Mouse (Mus musculus) ES-E14 (cell line): ENCODE data around the gene Rap1gap2.

Source experiments
- CHD2 ChIP-seq: IDR thresholded peaks from 2 replicates; pipeline ENCODE4 v1.6.1; 2014; ENCODE audit warnings: mild to moderate bottlenecking, low read depth, low read length, inconsistent platforms
- MAFK ChIP-seq: IDR thresholded peaks from 2 replicates; pipeline ENCODE4 v1.6.1; 2014; ENCODE audit warnings: mild to moderate bottlenecking, low read depth, low read length, inconsistent platforms; ENCODE audit not compliant: insufficient read depth
- ZNF384 ChIP-seq: IDR thresholded peaks from 2 replicates; pipeline ENCODE4 v1.6.1; 2012; ENCODE audit warnings: low read depth, low read length, inconsistent platforms

DNA sequence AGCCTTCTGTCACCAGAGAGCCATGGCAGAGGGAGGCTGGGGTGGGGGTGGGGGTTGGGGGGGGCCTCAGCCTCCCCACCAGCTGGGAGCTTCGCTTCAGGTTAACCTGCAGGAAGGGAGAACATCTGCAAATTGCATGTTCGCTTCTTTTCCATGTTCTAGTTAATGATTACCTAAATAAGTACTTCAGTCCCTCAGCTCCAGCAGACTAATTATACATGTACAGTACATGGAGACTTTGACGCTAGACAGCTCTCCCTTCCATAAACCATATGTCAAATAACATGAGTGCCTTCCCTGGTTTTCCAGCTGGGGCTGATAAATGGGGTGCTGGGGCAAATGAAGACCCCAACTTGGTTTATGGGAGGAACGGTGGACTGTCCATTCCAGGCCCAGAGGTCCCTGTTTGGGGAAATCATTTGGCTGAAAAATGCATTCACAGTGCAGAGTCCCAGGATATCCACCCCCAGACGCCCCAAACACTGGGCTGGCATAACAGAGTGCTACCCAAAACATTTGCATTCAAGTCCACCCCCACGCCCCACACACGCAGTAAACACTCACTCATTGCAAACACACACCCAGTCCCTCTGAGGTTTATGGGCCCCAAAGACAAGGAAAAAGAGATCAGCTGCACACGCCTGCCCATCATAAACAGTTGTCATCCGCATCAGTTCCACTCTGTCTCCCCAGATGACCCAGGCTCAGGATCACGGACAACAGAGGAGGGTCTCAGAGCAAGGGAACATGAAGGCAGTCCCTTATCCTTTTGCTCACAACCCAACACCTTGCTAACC lies 146.3 kb downstream of the Rap1gap2 start:
- TF ChIP-seq CHD2 (no peak), MAFK (no peak), ZNF384 (no peak)
